9 mouse cellular contexts compared by ENCODE assay signal in genomic region chr7:126896912-126897311, GRCm38 (mm10). TPM values are rescaled to one million over a fixed set of nuclear protein-coding genes. Genes with fewer than 3 reads are reported as not detected.
A peak's percentile ranks its signal among the peaks of the same experiment; 100 is the strongest.
DNase-seq lines count a peak whose midpoint lies in the region; ATAC-seq and TF ChIP-seq lines count a peak whose summit lies in the region.
"Had no signal": no experiment of that assay in that cellular context is flagged by ENCODE, and none has a peak within 500 bp of the region (broad histone marks: within the 10 kb centered on the region; RNA-seq: fewer than 3 reads in every experiment).

No protein-coding gene starts in this region.

- DNase-seq in heart, postnatal 4 days, result no peak
- DNase-seq in G1E (ENCODE audit: low spot score), result no peak
- no peak for DNase-seq in right cerebral cortex, postnatal 4 days
- no peak for DNase-seq in embryo, embryonic 10.5 days (ENCODE audit: low spot score)
- DNase-seq in urinary bladder, postnatal 4 days (ENCODE audit: low spot score in 2 of 2), result no peak

- no peak for TF ChIP-seq CTCF in G1E (IDR thresholded peaks at IDR 0.05; ENCODE audit: low read depth, low read length)

- H3K9ac ChIP-seq in heart, embryonic 13.5 days, result peak overlapping the region; percentile 92; the same call in 1 of the 2 replicates
- peak overlapping the region; percentile 21; the same call in 1 of the 2 replicates for H3K9ac ChIP-seq in forebrain, embryonic 12.5 days
- H3K9ac ChIP-seq in liver, embryonic 15.5 days, result peak overlapping the region; percentile 72

- H3K27me3 ChIP-seq in heart, embryonic 13.5 days (replicated peaks), result no peaks in the 10 kb centered on the region
- no peaks in the 10 kb centered on the region for H3K27me3 ChIP-seq in G1E (ENCODE audit: insufficient read depth, low read length)
- H3K27me3 ChIP-seq in forebrain, embryonic 12.5 days, result no peaks in the 10 kb centered on the region
- H3K27me3 ChIP-seq in liver, embryonic 15.5 days, result peaks cover 3% of the 10 kb centered on the region; the same call in 1 of the 2 replicates
- H3K27me3 ChIP-seq: limb, embryonic 15.5 days had no signal

- no peaks in the 10 kb centered on the region for H3K9me3 ChIP-seq in heart, embryonic 13.5 days
- H3K9me3 ChIP-seq in G1E (replicated peaks), result no peaks in the 10 kb centered on the region
- H3K9me3 ChIP-seq in forebrain, embryonic 12.5 days, result no peaks in the 10 kb centered on the region
- H3K9me3 ChIP-seq in liver, embryonic 15.5 days (replicated peaks), result no peaks in the 10 kb centered on the region
- H3K9me3 ChIP-seq: limb, embryonic 15.5 days had no signal

- H3K4me3 ChIP-seq in heart, embryonic 13.5 days, result no peak overlapping the region
- peak overlapping the region; percentile 62; the same call in 1 of the 2 replicates for H3K4me3 ChIP-seq in G1E (ENCODE audit: low read depth, low read length)
- H3K4me3 ChIP-seq in forebrain, embryonic 12.5 days (replicated peaks), result no peak overlapping the region
- H3K4me3 ChIP-seq in liver, embryonic 15.5 days (replicated peaks), result peak overlapping the region; percentile 67

- peak overlapping the region; percentile 88 for H3K4me2 ChIP-seq in heart, embryonic 13.5 days
- H3K4me2 ChIP-seq in forebrain, embryonic 12.5 days, result 0 out of 2 replicates have a peak overlapping the region, but pooled peaks have one; percentile 74
- H3K4me2 ChIP-seq in liver, embryonic 15.5 days, result peak overlapping the region; percentile 83

- peaks cover 4% of the 10 kb centered on the region for H3K36me3 ChIP-seq in heart, embryonic 13.5 days
- H3K36me3 ChIP-seq in G1E (replicated peaks), result peaks cover 41% of the 10 kb centered on the region
- H3K36me3 ChIP-seq in forebrain, embryonic 12.5 days (replicated peaks), result 0 out of 2 replicates have a peak, but pooled peaks cover under 1% of the 10 kb centered on the region
- peaks cover 3% of the 10 kb centered on the region; the same call in 1 of the 2 replicates for H3K36me3 ChIP-seq in liver, embryonic 15.5 days (replicated peaks)

- 82% methylated on average over 5 of the region's 5 CpGs for WGBS in heart, embryonic 13.5 days
- WGBS in forebrain, embryonic 12.5 days, result 82% methylated on average over 5 of the region's 5 CpGs
- WGBS in liver, embryonic 15.5 days (ENCODE audit: insufficient replicate concordance), result 69% methylated on average over 5 of the region's 5 CpGs

- H3K27ac ChIP-seq in heart, embryonic 13.5 days (replicated peaks), result peak overlapping the region; percentile 78
- H3K27ac ChIP-seq in forebrain, embryonic 12.5 days, result no peak overlapping the region
- H3K27ac ChIP-seq in liver, embryonic 15.5 days (replicated peaks), result peak overlapping the region; percentile 61

- ATAC-seq in heart, embryonic 13.5 days (ENCODE audit: extremely low read depth, insufficient number of reproducible peaks, low FRiP score, low TSS enrichment), result 0 out of 2 replicates have a peak, but pooled peaks have one; percentile 26
- ATAC-seq in G1E (ENCODE audit: extremely low read depth, insufficient number of reproducible peaks, low FRiP score, poor library complexity, severe bottlenecking), result no peak
- ATAC-seq in forebrain, embryonic 12.5 days (ENCODE audit: low FRiP score), result no peak
- no peak for ATAC-seq in liver, embryonic 15.5 days (ENCODE audit: insufficient read depth)

- H3K4me1 ChIP-seq in heart, embryonic 13.5 days, result peaks cover 17% of the 10 kb centered on the region
- peaks cover 36% of the 10 kb centered on the region for H3K4me1 ChIP-seq in G1E (ENCODE audit: insufficient read depth, low read depth, low read length)
- H3K4me1 ChIP-seq in forebrain, embryonic 12.5 days, result peaks cover 15% of the 10 kb centered on the region
- H3K4me1 ChIP-seq in liver, embryonic 15.5 days (replicated peaks), result peaks cover 24% of the 10 kb centered on the region

RNA-seq across cellular contexts. Expression of gene Taok2, which starts 12.4 kb away (rescaled TPM):
- 31.8 and 32.1 TPM in 2 replicates for polyA plus RNA-seq in heart, embryonic 13.5 days (2015; fragmentation: Nextera tagmentation; extraction: Ambion mirVana)
- 10 to 100 TPM; 65.0 to 66.5 TPM for total RNA-seq in heart, postnatal 4 days (2021)
- total RNA-seq in G1E (2014; fragmentation: Nextera tagmentation) (42.9 and 53.6 TPM in 2 replicates), G1E (2017) (36.2 and 38.3 TPM in 2 replicates)
- 181 and 222 TPM in 2 replicates for polyA plus RNA-seq in G1E (2012)
- 60.9 and 65.4 TPM in 2 replicates for polyA plus RNA-seq in forebrain, embryonic 12.5 days (2016; fragmentation: Nextera tagmentation; extraction: Ambion mirVana)
- polyA plus RNA-seq in liver, embryonic 15.5 days (2015; fragmentation: Nextera tagmentation; extraction: Ambion mirVana), result 11.3 and 12.9 TPM in 2 replicates

RNA-seq across cellular contexts. Expression of gene Tmem219, which starts 25.8 kb away (rescaled TPM):
- 20.4 and 21.5 TPM in 2 replicates for polyA plus RNA-seq in heart, embryonic 13.5 days (2015; fragmentation: Nextera tagmentation; extraction: Ambion mirVana)
- total RNA-seq in heart, postnatal 4 days (2021), result 10 to 100 TPM; 12.9 to 14.7 TPM
- total RNA-seq in G1E (2014; fragmentation: Nextera tagmentation), result 33.6 and 38.7 TPM in 2 replicates
- total RNA-seq in G1E (2017), result 32.9 and 42.2 TPM in 2 replicates
- 66.6 and 86.4 TPM in 2 replicates for polyA plus RNA-seq in G1E (2012)
- 23.0 and 25.3 TPM in 2 replicates for polyA plus RNA-seq in forebrain, embryonic 12.5 days (2016; fragmentation: Nextera tagmentation; extraction: Ambion mirVana)
- polyA plus RNA-seq in liver, embryonic 15.5 days (2015; fragmentation: Nextera tagmentation; extraction: Ambion mirVana), result 17.0 and 19.3 TPM in 2 replicates

RNA-seq across cellular contexts. Expression of gene Kctd13, which starts 31.8 kb away (rescaled TPM):
- polyA plus RNA-seq in heart, embryonic 13.5 days (2015; fragmentation: Nextera tagmentation; extraction: Ambion mirVana), result 13.1 and 14.0 TPM in 2 replicates
- total RNA-seq in heart, postnatal 4 days (2021), result 10 to 100 TPM; 10.4 to 10.7 TPM
- 22.4 and 25.3 TPM in 2 replicates for total RNA-seq in G1E (2014; fragmentation: Nextera tagmentation)
- total RNA-seq in G1E (2017), result 6.2 and 8.6 TPM in 2 replicates
- 23.4 and 30.7 TPM in 2 replicates for polyA plus RNA-seq in G1E (2012)
- 45.3 and 46.4 TPM in 2 replicates for polyA plus RNA-seq in forebrain, embryonic 12.5 days (2016; fragmentation: Nextera tagmentation; extraction: Ambion mirVana)
- polyA plus RNA-seq in liver, embryonic 15.5 days (2015; fragmentation: Nextera tagmentation; extraction: Ambion mirVana), result 4.1 and 5.0 TPM in 2 replicates

RNA-seq across cellular contexts. Expression of gene Ino80e, which starts 34.7 kb away (rescaled TPM):
- 55.6 and 55.8 TPM in 2 replicates for polyA plus RNA-seq in heart, embryonic 13.5 days (2015; fragmentation: Nextera tagmentation; extraction: Ambion mirVana)
- 10 to 100 TPM; 33.5 to 34.1 TPM for total RNA-seq in heart, postnatal 4 days (2021)
- total RNA-seq in G1E (2014; fragmentation: Nextera tagmentation) (106 and 136 TPM in 2 replicates), G1E (2017) (50.7 and 60.3 TPM in 2 replicates)
- polyA plus RNA-seq in G1E (2012), result 893 and 1,187 TPM in 2 replicates
- 96.5 and 108 TPM in 2 replicates for polyA plus RNA-seq in forebrain, embryonic 12.5 days (2016; fragmentation: Nextera tagmentation; extraction: Ambion mirVana)
- 29.4 and 33.9 TPM in 2 replicates for polyA plus RNA-seq in liver, embryonic 15.5 days (2015; fragmentation: Nextera tagmentation; extraction: Ambion mirVana)

RNA-seq across cellular contexts. Expression of gene Hirip3, which starts 35.1 kb away (rescaled TPM):
- polyA plus RNA-seq in heart, embryonic 13.5 days (2015; fragmentation: Nextera tagmentation; extraction: Ambion mirVana), result 18.8 and 23.1 TPM in 2 replicates
- 10 to 100 TPM; 22.8 to 26.1 TPM for total RNA-seq in heart, postnatal 4 days (2021)
- 46.8 and 53.2 TPM in 2 replicates for total RNA-seq in G1E (2014; fragmentation: Nextera tagmentation)
- total RNA-seq in G1E (2017), result 90.4 and 115 TPM in 2 replicates
- polyA plus RNA-seq in G1E (2012), result 158 and 159 TPM in 2 replicates
- polyA plus RNA-seq in forebrain, embryonic 12.5 days (2016; fragmentation: Nextera tagmentation; extraction: Ambion mirVana), result 53.3 TPM in 2 replicates
- 8.6 and 13.6 TPM in 2 replicates for polyA plus RNA-seq in liver, embryonic 15.5 days (2015; fragmentation: Nextera tagmentation; extraction: Ambion mirVana)

Comparison
In these comparisons a context has a peak if more than half of its experiments do, and no peak if none do; other contexts are left out.
1. H3K4me3 ChIP-seq: peak in G1E (single experiment) and liver, embryonic 15.5 days (single experiment); none in heart, embryonic 13.5 days (single experiment) and forebrain, embryonic 12.5 days (single experiment).
2. H3K9ac ChIP-seq: peak in every context shown above with its lines; median percentile 92 in heart, embryonic 13.5 days; 72 in liver, embryonic 15.5 days; 21 in forebrain, embryonic 12.5 days.
3. Peak in every context shown above with its lines, with median percentiles within 50 percentile points of each other: H3K4me2 ChIP-seq.